31 mouse cellular contexts compared by ENCODE assay signal in the genomic region with DNA sequence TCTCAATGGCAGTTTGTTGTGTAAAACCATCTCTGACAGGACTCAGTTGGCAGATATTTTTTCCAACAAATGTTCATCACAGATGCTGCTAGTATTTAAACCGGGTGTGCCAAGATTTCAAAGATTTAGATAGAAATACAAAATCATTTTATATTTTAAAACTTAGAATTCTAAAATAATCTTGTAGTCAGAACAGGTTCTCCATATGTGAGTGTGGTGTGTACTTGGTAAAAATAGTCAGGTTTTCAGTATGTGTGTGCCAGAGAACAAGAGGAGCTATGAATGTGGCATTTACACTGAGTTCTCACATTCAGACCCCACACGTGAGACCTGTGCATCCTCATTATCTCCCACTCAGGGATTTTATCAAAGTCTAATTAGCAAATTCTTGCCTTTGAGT.
DNase-seq lines count a peak whose midpoint lies in the region; ATAC-seq and TF ChIP-seq lines count a peak whose summit lies in the region.
"Had no signal": no experiment of that assay in that cellular context is flagged by ENCODE, and none has a peak within 500 bp of the region (broad histone marks: within the 10 kb centered on the region; RNA-seq: fewer than 3 reads in every experiment).

No protein-coding gene starts in this region.

- H3K4me2 ChIP-seq in forebrain, embryonic 15.5 days (replicated peaks): no peak overlapping the region
- H3K4me2 ChIP-seq in forebrain, embryonic 12.5 days: no peak overlapping the region
- H3K4me2 ChIP-seq: embryonic facial prominence, embryonic 15.5 days; heart, embryonic 12.5 days; hindbrain, embryonic 13.5 days; limb, embryonic 12.5 days; liver, embryonic 15.5 days; lung, embryonic 14.5 days; neural tube, embryonic 15.5 days had no signal

- TF ChIP-seq POLR2A in brain, embryonic 14.5 days (IDR thresholded peaks at IDR 0.05; ENCODE audit: borderline replicate concordance, extremely low read depth, insufficient read depth, insufficient read length, poor library complexity, severe bottlenecking): no peak

- peaks cover 18% of the 10 kb centered on the region for H3K4me1 ChIP-seq in forebrain, embryonic 15.5 days
- H3K4me1 ChIP-seq in forebrain, embryonic 12.5 days: no peaks in the 10 kb centered on the region
- H3K4me1 ChIP-seq: embryonic facial prominence, embryonic 10.5 days; embryonic facial prominence, embryonic 15.5 days had no signal

- TF ChIP-seq CTCF in brain, embryonic 14.5 days (IDR thresholded peaks at IDR 0.05; ENCODE audit: borderline replicate concordance, extremely low read depth, insufficient read depth, insufficient read length): no peak

- DNase-seq in layer of hippocampus, adult 9-11 months: peak; percentile 52
- DNase-seq in layer of hippocampus, postnatal 36 days: no peak
- DNase-seq in brain, embryonic 14.5 days (ENCODE audit: low read depth): peak; percentile 59
- DNase-seq in telencephalon, adult 2 months (ENCODE audit: low read depth, low spot score): peak; percentile 60
- no peak for DNase-seq in spleen, postnatal 10 days (ENCODE audit: low spot score in 2 of 2)
- DNase-seq: adrenal gland, postnatal 10 days; cerebellum, adult 8-10 months; cerebellum, postnatal 25 days; heart, adult 2 months; heart, postnatal 4 days; kidney, adult 8-10 months; kidney, postnatal 4 days; lung, embryonic 14.5 days; lung, postnatal 14 days; midbrain, embryonic 14.5 days; retina, postnatal 1 day; right cerebral cortex, postnatal 25 days; thymus, adult 18-20 months; thymus, postnatal 25 days had no signal

- WGBS in forebrain, embryonic 15.5 days: 46% methylated on average over 2 of the region's 2 CpGs
- WGBS in forebrain, embryonic 12.5 days: 68% methylated on average over 2 of the region's 2 CpGs

- H3K9ac ChIP-seq in forebrain, embryonic 15.5 days (replicated peaks): no peak overlapping the region
- H3K9ac ChIP-seq in forebrain, embryonic 12.5 days: no peak overlapping the region
- H3K9ac ChIP-seq: embryonic facial prominence, embryonic 15.5 days; heart, embryonic 12.5 days; hindbrain, embryonic 13.5 days; limb, embryonic 12.5 days; liver, embryonic 15.5 days; lung, embryonic 14.5 days; neural tube, embryonic 15.5 days had no signal

- no peak overlapping the region for H3K4me3 ChIP-seq in forebrain, embryonic 15.5 days
- no peak overlapping the region for H3K4me3 ChIP-seq in forebrain, embryonic 12.5 days (replicated peaks)
- H3K4me3 ChIP-seq: embryonic facial prominence, embryonic 10.5 days; embryonic facial prominence, embryonic 15.5 days; heart, adult 2 months; heart, embryonic 12.5 days; hindbrain, embryonic 13.5 days; limb, embryonic 12.5 days; liver, embryonic 15.5 days; neural tube, embryonic 15.5 days had no signal

- H3K27me3 ChIP-seq in forebrain, embryonic 15.5 days: no peaks in the 10 kb centered on the region
- no peaks in the 10 kb centered on the region for H3K27me3 ChIP-seq in forebrain, embryonic 12.5 days
- H3K27me3 ChIP-seq: embryonic facial prominence, embryonic 15.5 days; heart, embryonic 12.5 days; hindbrain, embryonic 13.5 days; limb, embryonic 12.5 days; liver, embryonic 15.5 days; neural tube, embryonic 15.5 days; Patski had no signal

- no peaks in the 10 kb centered on the region for H3K9me3 ChIP-seq in forebrain, embryonic 15.5 days
- H3K9me3 ChIP-seq in forebrain, embryonic 12.5 days: no peaks in the 10 kb centered on the region
- H3K9me3 ChIP-seq: embryonic facial prominence, embryonic 10.5 days; embryonic facial prominence, embryonic 15.5 days; heart, embryonic 12.5 days; hindbrain, embryonic 13.5 days; limb, embryonic 12.5 days; liver, embryonic 15.5 days; neural tube, embryonic 15.5 days had no signal

- H3K36me3 ChIP-seq in forebrain, embryonic 15.5 days: no peaks in the 10 kb centered on the region
- H3K36me3 ChIP-seq in forebrain, embryonic 12.5 days (replicated peaks): no peaks in the 10 kb centered on the region
- H3K36me3 ChIP-seq: hindbrain, embryonic 13.5 days had no signal

- no peak overlapping the region for H3K27ac ChIP-seq in forebrain, embryonic 15.5 days (replicated peaks)
- no peak overlapping the region for H3K27ac ChIP-seq in forebrain, embryonic 12.5 days
- H3K27ac ChIP-seq: embryonic facial prominence, embryonic 10.5 days; embryonic facial prominence, embryonic 15.5 days; heart, adult 2 months; hindbrain, embryonic 13.5 days; kidney, postnatal 0 days; limb, embryonic 12.5 days; liver, embryonic 15.5 days; neural tube, embryonic 15.5 days had no signal

- ATAC-seq in forebrain, embryonic 15.5 days (replicated peaks): peak; percentile 81
- no peak for ATAC-seq in forebrain, embryonic 12.5 days (ENCODE audit: low FRiP score)
- ATAC-seq: intestine, embryonic 16.5 days; Patski had no signal

Comparison
In these comparisons a context has a peak if more than half of its experiments do, and no peak if none do; other contexts are left out.
1. DNase-seq: peak in layer of hippocampus, adult 9-11 months (single experiment), brain, embryonic 14.5 days (single experiment) and telencephalon, adult 2 months (single experiment); none in layer of hippocampus, postnatal 36 days (0 of 2) and spleen, postnatal 10 days (0 of 2).